Mouse (Mus musculus) gastrocnemius, postnatal 36 days (tissue): Measurements from ENCODE around the gene B4gat1. TPM values are rescaled to one million over a fixed set of nuclear protein-coding genes. Genes with fewer than 3 reads are reported as not detected.
"Not testable (repeated sequence)": the region's sequence is repeated elsewhere in the genome, so short reads cannot be mapped to it uniquely, and the experiment has no call there.

ENCODE experiments used
- DNase-seq, 2 experiments: peaks; one replicate each; pipeline ENCODE4 v3.0.0; 2022
- intact Hi-C: fragments of 180-260 bp; cut with DNase I; formaldehyde crosslinking; loops from one replicate; pipeline ENCODE4 v1.15.1; 2025
- long read RNA-seq, 2 experiments: library from polyadenylated mRNA; stranded (forward); transcript quantifications; one replicate each; pipeline ENCODE4 v2.0.0; 2021
- total RNA-seq, 2 experiments: library from RNA; stranded (reverse); gene quantifications; 2 replicates each; pipeline ENCODE4 v1.2.3; 2021

Gene B4gat1
- 10 to 100 TPM; 20.5 to 20.8 TPM for total RNA-seq
- long read RNA-seq, experiment 1, transcript B4gat1-201 (2 exons, 2,032 nt), result major isoform, 53 of 54 reads
- long read RNA-seq, experiment 1, partial matches to known transcripts, result 0 of 54 reads
- long read RNA-seq, experiment 1, other reads (novel, unspliced or antisense), result 1 of 54 reads
- long read RNA-seq, experiment 2, transcript B4gat1-201 (2 exons, 2,032 nt), result major isoform, 44 of 45 reads
- long read RNA-seq, experiment 2, partial matches to known transcripts, result 0 of 45 reads
- long read RNA-seq, experiment 2, other reads (novel, unspliced or antisense), result 0 of 45 reads

DNA sequence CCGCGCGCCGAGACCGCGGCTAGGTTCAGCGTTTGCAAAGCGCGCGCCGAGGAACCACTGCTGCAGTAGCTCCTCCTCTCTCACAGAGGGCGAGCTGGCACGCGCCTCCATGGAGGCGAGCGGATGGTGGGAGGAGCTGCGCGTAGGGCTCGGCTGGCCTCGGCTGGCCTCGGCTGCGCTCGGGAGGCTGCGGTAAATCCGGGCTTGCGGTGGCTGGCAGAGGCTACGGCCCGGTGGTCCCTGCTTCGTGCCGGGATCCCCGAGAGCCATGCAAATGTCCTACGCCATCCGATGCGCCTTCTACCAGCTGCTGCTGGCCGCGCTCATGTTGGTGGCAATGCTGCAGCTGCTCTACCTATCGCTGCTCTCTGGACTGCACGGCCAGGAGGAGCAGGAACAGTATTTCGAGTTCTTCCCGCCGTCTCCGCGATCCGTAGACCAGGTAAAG is at the start of gene B4gat1, which contains the start of gene AC124502.3:
Gene B4gat1 (plus strand): TSS at position 118 of the 448 bp plus-strand sequence.
Gene AC124502.3 (plus strand): TSS at position 183 of the 448 bp plus-strand sequence.
- intact Hi-C loops, result no loop called here
- peak; percentile 80 to 87 for DNase-seq

DNA sequence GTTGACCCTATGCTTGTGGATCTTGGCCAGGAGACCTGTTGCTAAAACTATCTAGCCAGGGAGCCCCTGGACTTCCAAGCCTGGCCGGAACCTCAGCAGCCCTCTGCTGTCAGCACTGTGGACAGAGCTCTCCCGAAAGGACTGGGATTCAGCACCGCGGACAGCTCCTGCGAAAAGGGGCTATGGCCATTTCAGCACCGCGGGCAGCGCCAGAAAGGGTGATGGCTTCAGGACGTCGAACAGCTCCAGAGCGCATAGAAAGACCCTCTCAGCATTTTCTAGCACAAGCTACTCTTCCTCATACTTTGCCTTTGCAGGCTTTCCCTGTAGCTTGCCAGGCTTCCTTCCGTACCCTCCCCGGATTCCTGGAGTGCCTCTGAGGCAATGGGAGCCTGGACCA is 49.6 kb upstream of the B4gat1 start:
- peak; percentile 83 to 92 for DNase-seq
- intact Hi-C loops, result no loop called here

DNA sequence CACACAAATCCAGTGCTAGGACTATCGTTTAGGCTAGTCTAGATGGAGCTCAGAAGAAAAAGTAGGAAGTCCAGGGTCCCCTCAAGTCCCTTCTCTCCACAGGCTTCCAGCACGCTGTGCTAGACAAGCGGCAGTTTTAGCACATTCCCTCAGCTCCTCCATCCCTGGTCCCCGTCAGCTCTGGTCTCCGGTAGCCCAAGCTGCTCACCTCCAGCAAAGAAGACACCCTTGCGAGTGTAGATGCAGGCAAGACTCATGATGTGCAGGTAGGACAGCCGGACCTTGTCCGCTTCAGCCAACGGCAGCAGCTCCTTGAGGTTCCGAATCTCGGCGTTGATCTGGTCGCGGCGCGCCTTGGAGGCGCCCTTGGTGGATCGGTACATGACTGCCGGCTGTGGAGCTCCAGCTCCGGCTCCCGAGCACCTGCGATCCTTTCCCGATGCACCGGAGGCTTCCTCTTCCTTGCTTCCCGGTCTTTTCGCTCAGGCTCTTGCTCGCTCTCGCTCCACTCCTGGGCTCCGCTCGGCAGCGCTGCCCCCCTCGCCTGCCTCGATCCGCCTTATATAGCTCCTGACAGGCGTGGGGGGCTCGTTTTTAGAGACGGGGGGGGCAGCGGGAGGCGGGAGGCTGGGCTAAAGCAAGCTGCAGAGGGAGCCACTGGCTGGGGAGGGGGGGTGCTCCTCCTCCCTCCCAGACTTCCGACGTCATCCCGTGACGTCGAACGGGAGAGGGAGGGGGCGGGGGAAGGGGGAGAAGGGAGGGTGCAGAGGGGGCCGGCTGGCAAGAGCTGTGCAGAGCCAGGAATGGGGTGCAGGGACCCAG is 49.0 kb upstream of the B4gat1 start:
- DNase-seq, result no peak
- intact Hi-C loops, result no loop called here

DNA sequence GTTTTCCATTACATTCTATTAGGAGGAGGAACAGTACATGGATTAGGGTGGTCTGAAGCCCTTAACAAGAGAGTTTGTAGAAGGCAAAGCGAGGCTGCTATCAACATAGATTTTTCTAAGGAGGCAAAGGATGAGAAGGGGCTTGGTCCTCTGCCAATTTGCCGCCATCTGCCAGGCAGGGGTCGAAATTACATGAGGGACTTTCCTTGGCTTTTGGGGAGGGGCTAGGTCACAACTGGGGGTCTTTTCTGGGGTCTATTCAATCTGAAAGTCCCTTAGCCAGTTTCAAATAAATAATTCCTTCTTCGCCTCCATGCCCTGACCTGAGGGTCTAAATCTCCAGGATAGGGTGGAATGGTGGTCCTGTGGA is 48.4 kb upstream of the B4gat1 start, which contains the start of gene Npas4:
Gene Npas4 (minus strand): TSS at position 61 of the 370 bp plus-strand sequence.
- intact Hi-C loops, result no loop called here
- DNase-seq, result no peak

DNA sequence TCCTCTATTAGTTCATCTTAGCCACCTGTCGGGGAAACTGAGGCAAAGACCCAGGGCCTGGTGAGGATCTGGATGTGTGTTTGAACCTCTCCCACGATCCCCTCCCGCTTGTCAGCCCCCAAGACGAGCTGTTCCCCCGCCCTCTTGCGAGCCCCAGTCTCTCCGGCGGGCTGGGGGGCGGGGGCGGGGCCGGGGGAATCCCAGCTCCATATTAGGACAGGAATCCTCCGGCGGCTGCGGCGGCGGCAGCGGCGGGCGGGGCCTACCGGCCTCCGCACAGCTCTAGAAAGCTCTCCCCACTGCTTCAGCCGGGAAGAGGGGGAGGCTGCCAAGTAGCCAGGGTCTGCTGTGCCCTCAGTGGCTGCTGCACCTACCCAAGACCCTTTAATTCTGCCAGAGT is 47.9 kb upstream of the B4gat1 start:
- DNase-seq, result no peak
- intact Hi-C loops, result no loop called here

DNA sequence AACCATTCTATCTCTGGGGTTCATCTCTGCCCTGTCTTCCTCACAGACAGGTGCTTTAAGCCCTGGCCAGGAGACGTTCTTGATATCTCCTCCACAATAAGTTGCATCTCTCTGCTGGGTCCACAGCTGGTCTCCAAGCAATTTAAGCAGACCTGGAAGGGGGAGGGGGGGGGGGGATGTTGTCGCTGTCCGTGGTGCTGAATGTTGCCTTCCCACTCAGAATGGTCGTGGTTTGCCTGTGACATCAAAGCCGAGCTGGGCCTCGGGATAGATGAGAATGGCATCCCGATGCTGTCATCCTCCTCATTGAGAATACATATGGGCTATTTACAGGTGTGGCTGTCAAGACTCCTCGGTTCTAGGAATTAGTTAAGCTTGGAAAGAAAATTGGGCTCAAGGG is 46.3 kb upstream of the B4gat1 start:
- DNase-seq, result no peak
- intact Hi-C loops, result no loop called here

DNA sequence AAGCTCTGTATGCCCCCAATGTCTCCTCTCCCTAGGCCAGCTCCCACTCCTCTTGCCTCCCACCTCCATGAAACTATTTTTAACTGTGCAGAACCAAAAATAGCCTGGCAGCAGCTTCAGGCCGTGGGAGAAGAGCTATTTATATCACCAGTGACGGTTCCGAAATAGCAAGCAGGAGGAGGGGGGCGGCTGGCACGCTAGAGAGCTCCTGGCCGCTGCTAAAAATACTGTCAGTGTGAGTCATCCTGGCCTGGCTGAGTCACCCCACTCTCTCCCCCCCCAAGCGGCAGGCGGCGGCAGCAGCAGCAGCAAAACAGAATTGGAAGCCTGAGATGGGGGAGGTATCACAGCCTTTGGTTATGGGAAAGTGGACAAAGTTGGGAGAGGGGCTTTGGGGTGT is 45.7 kb upstream of the B4gat1 start:
- intact Hi-C loops, result no loop called here
- peak; percentile 54 to 70 for DNase-seq

DNA sequence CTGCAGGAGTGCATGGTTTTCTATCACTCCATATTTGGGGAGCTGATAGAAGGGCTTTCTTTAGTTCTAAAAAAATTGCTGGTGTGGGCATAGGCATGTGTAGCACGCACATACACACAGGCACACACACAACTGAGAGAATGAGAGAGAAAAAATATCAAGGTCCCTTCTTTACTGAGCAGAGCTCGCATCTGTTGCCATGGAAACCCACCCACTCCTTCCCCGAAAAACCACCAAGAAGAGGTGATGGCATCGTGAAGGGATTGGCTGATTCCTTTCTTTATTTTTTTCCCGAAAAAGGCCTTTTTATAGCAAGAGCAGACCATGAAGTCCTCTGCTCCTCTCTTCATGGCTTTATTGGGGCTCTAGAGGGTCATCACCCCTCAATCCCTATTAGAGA is 44.6 kb upstream of the B4gat1 start:
- intact Hi-C loops, result no loop called here
- DNase-seq, result no peak

DNA sequence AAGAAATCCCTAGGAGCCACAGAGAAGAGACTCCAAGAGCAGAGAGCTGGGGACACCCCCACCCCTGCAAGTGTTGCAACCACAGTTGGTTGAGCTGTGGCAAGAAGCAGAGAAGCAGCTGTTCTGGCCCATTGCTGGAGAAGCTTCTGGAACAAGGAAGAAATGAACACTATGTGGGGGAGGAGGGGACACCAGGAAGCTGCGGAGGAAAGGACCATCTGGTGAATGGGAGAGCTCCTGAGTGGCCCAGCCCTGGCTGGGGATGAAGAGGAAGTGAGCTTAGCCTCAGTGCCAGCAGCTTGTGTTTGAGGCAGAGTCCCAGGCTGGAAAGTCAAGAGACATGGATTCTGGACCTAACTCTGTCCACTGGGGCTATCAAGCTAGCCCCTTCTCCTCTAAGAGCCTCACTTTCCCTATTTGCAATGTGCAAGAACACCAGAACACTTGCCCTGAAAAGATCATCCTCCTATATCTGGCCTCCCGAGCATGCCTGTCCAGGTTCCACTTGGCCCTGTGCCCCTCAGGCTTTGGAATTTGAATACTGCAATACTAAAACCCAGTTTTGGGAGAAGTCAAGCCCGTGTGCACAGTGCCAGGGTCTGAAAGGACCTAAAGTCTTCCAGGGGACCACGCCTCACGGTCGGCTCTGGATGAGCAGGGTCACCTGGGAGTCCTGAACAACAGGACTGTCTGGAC is 39.0 kb upstream of the B4gat1 start:
- no peak for DNase-seq
- intact Hi-C loops, result loop anchor here (10.0 kb wide), 1 partner anchor 245 kb away; the partner anchor contains the start of gene Rbm4b

DNA sequence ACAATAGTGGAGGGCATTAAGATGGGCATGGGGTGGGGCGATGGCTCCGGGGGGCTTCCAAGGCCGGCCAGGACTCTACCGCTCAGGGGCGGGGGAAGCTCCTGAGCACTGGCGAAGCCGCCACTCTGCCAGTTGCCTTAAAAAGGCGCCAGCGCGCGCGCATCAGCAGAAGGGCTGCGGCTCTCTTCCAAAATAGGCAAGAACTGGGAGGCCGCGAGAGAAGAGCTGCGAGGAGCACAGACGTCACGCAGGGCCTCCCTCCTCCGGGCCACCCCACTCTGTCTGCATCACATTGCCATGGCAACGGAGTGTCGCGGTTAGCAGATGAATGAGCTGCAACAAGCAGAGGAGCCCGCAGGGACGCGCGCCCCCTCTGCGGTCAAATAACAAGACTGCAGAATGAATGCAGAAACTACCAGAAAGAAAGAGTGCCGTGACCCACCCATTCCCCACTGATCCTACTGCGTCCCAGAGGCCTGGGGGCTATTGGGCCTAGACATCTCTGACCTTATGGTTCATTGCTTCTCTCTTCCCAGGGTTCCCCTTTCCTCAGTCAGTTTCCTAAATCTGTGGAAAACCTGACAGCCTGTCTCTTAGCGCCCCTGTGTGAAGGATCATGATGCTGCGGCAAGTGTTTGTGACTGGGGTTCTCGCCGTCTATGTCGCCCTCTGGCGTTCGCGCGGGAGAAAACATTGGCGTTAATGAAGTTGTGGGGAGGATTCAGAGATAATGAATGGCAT is 36.8 kb upstream of the B4gat1 start:
- peak; percentile 57 to 64 for DNase-seq
- intact Hi-C loops, result loop anchor here (1.0 to 10.0 kb wide), 2 partner anchors 21 to 247 kb away; partner anchors contain the start of gene Rbm4b

DNA sequence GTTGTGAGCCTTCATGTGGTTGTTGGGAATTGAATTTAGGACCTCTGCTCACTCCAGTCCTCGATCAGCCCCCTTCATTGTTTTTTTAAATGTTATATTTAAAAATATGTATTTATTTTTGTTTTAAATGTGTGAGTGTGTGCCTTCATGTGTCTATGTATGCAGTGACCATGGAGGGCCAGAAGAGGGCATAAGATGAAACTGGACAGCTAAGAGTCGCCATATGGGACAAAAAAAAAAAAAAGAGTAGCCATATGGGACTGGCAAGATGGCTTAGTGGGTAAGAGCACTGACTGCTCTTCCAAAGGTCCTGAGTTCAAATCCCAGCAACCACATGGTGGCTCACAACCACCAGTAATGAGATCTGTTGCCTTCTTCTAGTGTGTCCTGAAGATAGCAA is 35.0 kb upstream of the B4gat1 start:
- DNase-seq, result not testable (repeated sequence)
- intact Hi-C loops, result loop anchor here (10.0 kb wide), 1 partner anchor 249 kb away; the partner anchor contains the start of gene Rbm4b

DNA sequence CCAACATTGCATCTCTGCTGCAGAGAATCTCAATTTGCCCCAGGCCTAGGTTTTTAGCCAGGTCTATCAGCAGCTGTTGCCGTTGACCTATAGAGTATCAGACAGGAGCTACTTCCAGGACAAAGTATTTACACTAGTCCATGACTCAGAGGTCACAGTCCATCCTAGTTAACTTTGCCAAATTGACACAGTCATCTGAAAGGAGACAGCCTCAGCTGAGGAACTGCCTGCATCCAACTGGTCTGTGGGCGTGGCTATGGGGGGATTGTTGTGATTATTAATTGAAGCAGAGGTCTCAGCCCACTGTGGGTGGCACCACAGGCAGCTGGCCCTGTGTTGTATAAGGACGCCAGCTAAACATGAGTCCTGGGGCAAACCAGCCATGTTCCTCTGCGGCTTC is 33.7 kb upstream of the B4gat1 start:
- intact Hi-C loops, result loop anchor here (5.0 to 10.0 kb wide), 2 partner anchors 33 to 250 kb away; partner anchors contain the start of gene Rbm4b

DNA sequence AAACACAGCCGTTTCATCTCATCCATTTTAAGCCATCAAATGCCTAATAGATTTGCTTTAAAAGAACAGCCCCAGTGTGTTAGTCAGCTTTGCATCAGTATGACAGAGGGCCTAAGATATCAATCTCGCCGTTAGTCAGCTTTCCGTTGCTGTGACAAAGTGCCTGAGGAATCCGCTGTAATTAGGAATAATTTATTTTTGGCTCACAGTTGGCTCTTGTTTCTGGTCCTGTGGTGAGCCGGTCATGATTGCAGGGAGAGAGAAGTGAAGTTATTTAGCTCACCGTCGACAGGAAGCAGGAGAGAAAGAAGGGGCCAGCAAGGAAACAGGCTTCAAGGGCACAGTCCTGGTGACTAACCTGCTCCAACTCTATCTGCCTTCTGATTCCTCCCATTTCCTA is 25.5 kb upstream of the B4gat1 start:
- intact Hi-C loops, result no loop called here
- DNase-seq, result no peak

More for the DNA sequence above, 33.7 kb upstream of the B4gat1 start:
- DNase-seq, result no peak

DNA sequence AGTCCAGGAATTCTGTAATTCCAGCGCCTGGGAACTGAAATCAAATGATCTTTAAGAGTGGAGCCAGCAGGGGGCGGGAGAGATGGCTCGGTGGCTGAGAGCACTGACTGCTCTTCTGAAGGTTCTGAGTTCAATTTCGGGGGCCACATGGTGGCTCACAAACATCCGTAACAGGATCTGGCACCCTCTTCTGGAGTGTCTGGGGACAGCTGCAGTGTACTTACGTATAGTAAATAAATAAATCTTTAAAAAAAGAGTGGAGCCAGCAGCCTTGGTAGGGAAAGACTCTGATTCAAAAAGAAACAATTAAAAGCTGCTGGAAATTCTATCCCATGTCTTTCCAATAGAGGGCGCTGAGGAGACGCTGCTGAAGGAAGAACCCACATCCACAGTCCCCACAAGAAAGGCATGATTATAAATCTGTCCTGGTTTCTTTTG is 23.6 kb upstream of the B4gat1 start:
- intact Hi-C loops, result loop anchor here (2.0 kb wide), 1 partner anchor 58 kb away; no protein-coding TSS in a partner anchor
- no peak for DNase-seq

DNA sequence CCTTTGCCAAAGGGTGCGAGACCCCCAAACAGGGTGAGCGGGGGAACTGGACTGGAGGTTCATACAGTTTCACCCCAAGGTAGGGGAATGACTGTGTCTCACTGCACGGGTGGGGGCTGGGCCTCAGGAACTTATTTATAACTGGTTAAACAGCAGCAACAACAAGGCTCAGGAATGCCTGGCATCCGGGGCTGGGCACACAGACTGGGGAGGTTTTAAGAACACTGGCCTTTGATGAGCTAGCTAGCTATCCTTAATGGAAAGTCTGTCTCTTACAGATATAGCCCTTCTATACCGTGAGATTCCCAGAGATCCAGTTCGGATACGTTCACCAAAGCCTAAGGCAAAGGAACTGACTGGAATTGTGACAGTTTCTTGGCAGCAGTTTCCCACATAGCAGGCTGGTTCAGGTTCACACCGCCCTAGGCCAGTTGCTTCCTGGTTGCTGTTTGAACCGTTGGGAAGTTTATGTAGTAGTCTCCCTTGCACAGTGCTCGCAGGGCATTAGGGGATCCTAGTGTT is 22.3 kb upstream of the B4gat1 start:
- intact Hi-C loops, result no loop called here
- DNase-seq, result no peak

DNA sequence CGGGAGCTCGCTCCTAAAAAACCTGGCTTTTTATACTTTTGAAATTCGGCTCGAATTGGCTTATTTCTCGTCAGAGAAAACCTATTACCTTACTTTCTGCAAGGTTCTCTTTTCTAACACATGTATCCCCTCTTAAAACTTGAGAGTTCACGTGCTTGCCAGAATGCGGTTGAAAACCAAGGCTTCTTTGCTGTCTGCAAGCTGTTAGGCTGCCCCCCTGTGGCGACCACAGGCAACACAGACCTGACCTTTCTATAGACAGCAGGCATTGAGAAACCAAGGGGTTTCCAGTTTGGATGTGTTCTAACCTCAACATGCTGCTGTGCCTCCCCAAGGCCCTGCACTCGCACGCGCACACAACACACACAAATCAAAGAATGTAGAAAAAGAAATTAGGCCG is 21.8 kb upstream of the B4gat1 start:
- peak; percentile 31 to 53 for DNase-seq
- intact Hi-C loops, result no loop called here

DNA sequence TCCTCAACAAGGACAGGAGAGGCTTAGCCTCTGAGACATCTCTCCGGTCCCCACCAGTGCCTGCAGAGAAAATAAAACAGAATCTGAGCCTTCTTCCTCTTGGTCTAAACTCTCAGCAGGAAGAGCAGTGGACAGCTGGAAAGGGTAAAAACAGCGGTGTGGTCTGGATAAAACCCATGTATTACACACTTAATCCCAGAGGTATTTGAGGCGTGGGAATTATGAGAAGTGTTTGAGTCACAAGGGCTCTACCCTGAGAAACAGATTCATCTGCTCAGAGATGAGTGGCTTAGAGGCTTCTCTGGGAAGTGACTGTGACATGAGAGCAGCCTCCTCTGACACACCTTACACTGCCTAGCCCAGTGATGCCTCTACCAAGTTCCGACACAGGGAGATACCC is 21.0 kb upstream of the B4gat1 start:
- intact Hi-C loops, result no loop called here

DNA sequence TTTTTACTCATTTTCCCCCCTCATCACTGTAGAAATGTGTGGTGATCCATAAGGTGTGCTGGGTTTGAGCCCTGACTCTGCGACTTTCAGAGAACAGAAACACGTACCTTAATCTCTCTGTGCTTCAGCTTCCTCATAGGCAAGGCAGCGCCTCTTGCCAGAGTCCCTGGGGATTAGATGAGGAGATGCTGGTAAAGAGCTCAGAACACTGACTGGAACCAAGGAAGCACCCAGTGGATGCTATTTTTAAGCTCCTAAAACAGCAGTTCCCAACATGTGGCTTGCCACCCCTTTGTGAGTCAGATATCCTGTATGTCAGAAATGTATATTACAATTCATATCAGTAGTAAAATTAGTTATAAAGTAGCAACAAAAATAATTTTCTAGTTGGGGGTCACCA is 20.4 kb upstream of the B4gat1 start:
- no peak for DNase-seq
- intact Hi-C loops, result no loop called here

More for the DNA sequence above, 21.0 kb upstream of the B4gat1 start:
- no peak for DNase-seq

DNA sequence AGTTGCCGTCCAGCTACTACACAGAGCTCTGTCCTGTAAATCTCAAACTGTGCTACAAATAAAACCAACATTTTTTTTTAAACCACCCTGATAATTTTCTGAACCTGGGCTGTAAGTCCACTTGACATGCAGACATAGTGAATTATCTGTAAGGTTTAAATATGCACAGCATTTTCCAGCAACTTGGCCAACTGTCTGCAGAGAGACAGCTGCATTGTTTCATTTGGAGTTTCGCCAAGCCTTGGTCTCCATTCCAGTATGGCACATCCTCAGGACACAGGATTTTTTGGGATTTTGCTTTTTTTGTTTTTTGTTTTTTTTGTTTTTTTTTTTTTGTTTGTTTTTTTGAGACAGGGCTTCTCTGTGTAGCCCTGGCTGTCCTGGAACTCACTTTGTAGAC is 17.2 kb upstream of the B4gat1 start:
- DNase-seq, result no peak
- intact Hi-C loops, result no loop called here
